Mouse (Mus musculus) WW6 (cell line): Measurements from ENCODE around the gene Shbg.
"Not testable (repeated sequence)": the region's sequence is repeated elsewhere in the genome, so short reads cannot be mapped to it uniquely, and the experiment has no call there.

ENCODE experiments used
- DNase-seq: peaks from one replicate; pipeline ENCODE4 v3.0.0-alpha.2; 2013; ENCODE audit warnings: low read depth, low spot score

Gene Shbg

GRCm38 (mm10) chr11:69632284-69633089 is 14.8 kb upstream of the Shbg start, which contains the start of gene Fxr2:
TSS of gene Fxr2 (plus strand) at chr11:69632990.
- DNase-seq: peak; percentile 100

- no peak for DNase-seq
Measured at GRCm38 (mm10) chr11:69629802-69630201, 12.1 kb upstream of the Shbg start.

GRCm38 (mm10) chr11:69628286-69628685 is 10.6 kb upstream of the Shbg start:
- no peak for DNase-seq

- not testable (repeated sequence) for DNase-seq
Measured at GRCm38 (mm10) chr11:69624339-69624738, 6.6 kb upstream of the Shbg start.

- DNase-seq: no peak
Measured at GRCm38 (mm10) chr11:69623006-69623405, 5.3 kb upstream of the Shbg start.

- DNase-seq: no peak
Measured at GRCm38 (mm10) chr11:69622406-69622805, 4.7 kb upstream of the Shbg start.

GRCm38 (mm10) chr11:69621571-69622268 is 4.0 kb upstream of the Shbg start, which contains the start of gene Sat2:
TSS of gene Sat2 (plus strand) at chr11:69622024.
- DNase-seq: no peak

- no peak for DNase-seq
Measured at GRCm38 (mm10) chr11:69620394-69621081, 2.8 kb upstream of the Shbg start.

- no peak for DNase-seq
Measured at GRCm38 (mm10) chr11:69616781-69617180, 924 bp downstream of the Shbg start.

- DNase-seq: not testable (repeated sequence)
Measured at GRCm38 (mm10) chr11:69614257-69614588, 3.5 kb downstream of the Shbg start.

GRCm38 (mm10) chr11:69613553-69614256 is 4.0 kb downstream of the Shbg start:
- peak; percentile 71 for DNase-seq

- no peak for DNase-seq
Measured at GRCm38 (mm10) chr11:69610899-69611298, 6.8 kb downstream of the Shbg start.

- DNase-seq: no peak
Measured at GRCm38 (mm10) chr11:69609416-69609815, 8.3 kb downstream of the Shbg start.

- DNase-seq: no peak
Measured at GRCm38 (mm10) chr11:69608525-69608924, 9.2 kb downstream of the Shbg start.

GRCm38 (mm10) chr11:69606832-69607231 is 10.9 kb downstream of the Shbg start:
- no peak for DNase-seq

- no peak for DNase-seq
Measured at GRCm38 (mm10) chr11:69606491-69606795, 11.3 kb downstream of the Shbg start.

- DNase-seq: peak; percentile 84
Measured at GRCm38 (mm10) chr11:69605726-69606490, 11.8 kb downstream of the Shbg start, which contains the start of gene Atp1b2. TSS of gene Atp1b2 (minus strand) at chr11:69605942.

GRCm38 (mm10) chr11:69604795-69605664 is 12.7 kb downstream of the Shbg start:
- DNase-seq: no peak

GRCm38 (mm10) chr11:69604347-69604746 is 13.4 kb downstream of the Shbg start:
- DNase-seq: no peak

GRCm38 (mm10) chr11:69603516-69603915 is 14.2 kb downstream of the Shbg start:
- no peak for DNase-seq
